Mouse (Mus musculus): Measurements from ENCODE around the gene Nrde2. TPM values are rescaled to one million over a fixed set of nuclear protein-coding genes. Genes with fewer than 3 reads are reported as not detected.

The Nrde2 gene
- total and polyA plus RNA-seq, 2 experiments from 2014 or later: 7.7 to 13.7 TPM

DNA sequence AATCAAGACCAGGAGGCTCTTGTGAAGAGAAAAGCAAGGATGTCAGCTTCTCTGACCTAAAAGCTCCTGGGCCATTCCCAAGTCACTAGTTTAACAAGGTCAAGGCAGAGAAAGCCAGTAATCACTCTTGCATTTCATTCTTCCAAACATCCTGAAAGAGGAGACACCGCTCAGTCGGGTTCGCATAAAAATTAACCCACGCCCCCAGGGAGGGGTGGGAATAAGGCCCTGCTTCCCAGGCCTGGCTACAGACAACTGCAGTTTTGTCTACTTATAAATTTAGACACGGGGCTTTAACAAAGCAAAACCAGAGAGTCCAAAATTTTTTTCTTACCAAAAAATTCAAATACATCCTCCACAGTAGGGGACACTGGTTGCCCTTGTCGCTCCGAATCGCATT, 30.5 kb downstream of the Nrde2 start:
- peaks cover 7% of the 10 kb centered on the region; the same call in 1 of the 2 replicates for H3K4me1 ChIP-seq (ENCODE audit: control insufficient read depth, insufficient read depth)
- H3K4me2 ChIP-seq (ENCODE audit: low read depth, low read length): no peak overlapping the region
- no peaks in the 10 kb centered on the region for H3K9me3 ChIP-seq (replicated peaks; ENCODE audit: control insufficient read depth, low read length)
- ATAC-seq (ENCODE audit: insufficient read depth, low read depth) (no peak), DNase-seq (ENCODE audit: low spot score) (no peak)
- H3K36me3 ChIP-seq (replicated peaks; ENCODE audit: control insufficient read depth, insufficient read depth, low read length): peaks cover 59% of the 10 kb centered on the region
- 81% methylated on average over 8 of the region's 8 CpGs for WGBS
- H3K27me3 ChIP-seq (ENCODE audit: control insufficient read depth, insufficient read depth, low read length): no peaks in the 10 kb centered on the region
- no peak overlapping the region for H3K4me3 ChIP-seq (ENCODE audit: low read depth, low read length)
- no peak overlapping the region for H3K9ac ChIP-seq (replicated peaks; ENCODE audit: low read depth, low read length)
- peak overlapping the region; percentile 62; the same call in 1 of the 2 replicates for H3K27ac ChIP-seq (ENCODE audit: low read depth)
- TF ChIP-seq EP300 (IDR thresholded peaks at IDR 0.05; ENCODE audit: low read depth) (no peak), CTCF (IDR thresholded peaks at IDR 0.05; ENCODE audit: low read depth) (no peak)

DNA sequence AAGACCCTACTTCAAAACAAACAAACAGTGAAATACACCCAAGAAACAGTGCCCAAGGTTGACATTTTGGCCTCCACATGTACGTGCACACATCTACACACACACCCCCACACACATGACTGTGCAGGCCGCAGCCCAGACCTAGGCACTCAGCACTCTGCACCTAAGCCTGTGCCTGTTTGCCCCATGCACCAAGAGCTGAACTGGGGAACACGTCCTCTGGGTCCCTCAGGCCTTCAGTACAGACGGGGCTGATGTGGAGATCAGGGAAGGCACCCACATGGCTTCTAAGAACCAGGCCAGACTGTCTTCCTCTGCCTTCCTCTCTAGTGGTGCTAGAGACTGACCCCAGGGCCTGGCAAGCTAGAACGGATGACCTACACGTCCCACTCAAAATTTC, 30.9 kb downstream of the Nrde2 start:
- DNase-seq (ENCODE audit: low spot score): no peak
- Histone ChIP-seq H3K27ac (ENCODE audit: low read depth) (peak overlapping the region; percentile 62), H3K9me3 (replicated peaks; ENCODE audit: control insufficient read depth, low read length) (no peaks in the 10 kb centered on the region), H3K9ac (replicated peaks; ENCODE audit: low read depth, low read length) (no peak overlapping the region), H3K4me1 (ENCODE audit: control insufficient read depth, insufficient read depth) (peaks cover 7% of the 10 kb centered on the region; the same call in 1 of the 2 replicates), H3K4me3 (ENCODE audit: low read depth, low read length) (no peak overlapping the region), H3K36me3 (replicated peaks; ENCODE audit: control insufficient read depth, insufficient read depth, low read length) (peaks cover 59% of the 10 kb centered on the region), H3K4me2 (ENCODE audit: low read depth, low read length) (no peak overlapping the region), H3K27me3 (ENCODE audit: control insufficient read depth, insufficient read depth, low read length) (no peaks in the 10 kb centered on the region)
- ATAC-seq (ENCODE audit: insufficient read depth, low read depth): peak; percentile 9; the same call in 1 of the 2 replicates
- 51% methylated on average over 6 of the region's 6 CpGs for WGBS
- no peak for TF ChIP-seq CTCF (IDR thresholded peaks at IDR 0.05; ENCODE audit: low read depth)

DNA sequence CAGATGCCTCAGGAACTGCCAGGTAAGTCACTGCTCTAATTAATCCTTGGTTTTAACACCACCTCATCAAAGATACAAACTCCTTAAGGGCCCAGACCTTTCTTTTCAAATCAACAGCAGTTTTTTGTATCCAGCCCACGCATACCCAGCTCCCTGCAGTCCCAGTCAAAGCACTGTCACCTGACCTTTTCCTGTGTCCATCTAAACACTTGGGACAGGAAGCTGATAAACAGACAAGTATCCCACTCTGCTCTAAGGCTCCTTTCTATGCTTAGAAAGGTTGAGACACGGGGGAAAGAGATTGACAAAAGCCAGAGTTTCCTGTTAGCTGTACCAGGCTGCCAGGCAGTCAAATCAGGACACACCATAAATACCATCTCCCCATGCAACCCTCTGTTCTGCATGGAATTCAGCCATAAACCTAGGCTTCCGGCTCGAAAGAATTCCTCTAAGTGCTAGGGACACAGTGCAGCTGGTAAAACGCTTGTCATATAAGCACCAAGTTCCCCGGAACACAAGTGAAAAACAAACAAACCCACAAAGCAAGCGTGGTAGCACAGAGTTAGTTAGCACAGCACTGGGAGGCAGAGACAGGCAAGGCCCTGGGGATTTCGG, 31.5 kb downstream of the Nrde2 start:
- Histone ChIP-seq H3K4me3 (ENCODE audit: low read depth, low read length) (no peak overlapping the region), H3K9ac (replicated peaks; ENCODE audit: low read depth, low read length) (no peak overlapping the region), H3K27ac (ENCODE audit: low read depth) (peak overlapping the region; percentile 62), H3K27me3 (ENCODE audit: control insufficient read depth, insufficient read depth, low read length) (no peaks in the 10 kb centered on the region), H3K9me3 (replicated peaks; ENCODE audit: control insufficient read depth, low read length) (no peaks in the 10 kb centered on the region), H3K36me3 (replicated peaks; ENCODE audit: control insufficient read depth, insufficient read depth, low read length) (peaks cover 59% of the 10 kb centered on the region), H3K4me1 (ENCODE audit: control insufficient read depth, insufficient read depth) (peaks cover 7% of the 10 kb centered on the region; the same call in 1 of the 2 replicates), H3K4me2 (ENCODE audit: low read depth, low read length) (no peak overlapping the region)
- 20% methylated on average over 8 of the region's 8 CpGs for WGBS
- ATAC-seq (ENCODE audit: insufficient read depth, low read depth): peak; percentile 64
- DNase-seq (ENCODE audit: low spot score): peak; percentile 76
- TF ChIP-seq EP300 (IDR thresholded peaks at IDR 0.05; ENCODE audit: low read depth) (no peak), CTCF (IDR thresholded peaks at IDR 0.05; ENCODE audit: low read depth) (no peak)

DNA sequence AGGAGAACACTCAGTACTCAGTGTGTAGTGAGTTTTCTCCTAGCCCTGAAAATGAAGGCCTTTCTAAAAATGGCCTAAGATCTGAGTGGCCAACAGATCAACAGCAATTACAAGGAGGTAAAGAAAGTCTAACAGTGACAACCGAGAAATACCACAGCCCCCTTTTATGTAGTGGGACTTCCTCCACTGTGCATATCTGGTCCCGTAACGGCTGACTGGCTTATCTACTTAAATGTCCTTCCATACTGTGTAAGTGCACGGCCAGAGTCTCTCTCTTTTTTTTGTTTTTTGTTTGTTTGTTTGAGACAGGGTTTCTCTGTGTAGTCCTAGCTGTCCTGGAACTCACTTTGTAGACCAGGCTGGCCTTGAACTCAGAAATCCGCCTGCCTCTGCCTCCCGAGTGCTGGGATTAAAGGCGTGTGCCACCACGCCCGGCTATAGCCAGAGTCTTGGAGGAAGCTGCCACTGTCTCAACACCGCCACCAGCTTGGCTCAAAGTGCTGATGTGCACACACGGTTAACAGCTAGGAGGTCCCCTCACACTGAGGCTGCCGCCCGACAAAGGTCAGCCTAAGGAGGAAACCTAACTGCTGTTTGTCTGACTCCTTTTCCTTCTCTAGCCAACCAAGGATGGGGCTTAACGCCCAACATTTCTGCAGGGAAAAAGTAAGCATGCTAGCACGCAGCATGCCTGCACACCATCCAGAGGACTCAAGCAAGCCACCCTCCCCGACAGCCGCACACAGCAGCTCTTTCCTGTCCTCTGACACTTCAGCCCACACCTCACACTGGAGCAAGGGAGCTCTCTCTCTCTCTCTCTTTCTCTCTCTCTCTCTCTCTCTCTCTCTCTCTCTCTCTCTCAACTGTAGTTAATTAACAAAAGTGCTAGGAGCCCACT, 32.2 kb downstream of the Nrde2 start:
- DNase-seq (ENCODE audit: low spot score) (no peak), ATAC-seq (ENCODE audit: insufficient read depth, low read depth) (peak; percentile 56)
- peaks cover 7% of the 10 kb centered on the region; the same call in 1 of the 2 replicates for H3K4me1 ChIP-seq (ENCODE audit: control insufficient read depth, insufficient read depth)
- peaks cover 59% of the 10 kb centered on the region for H3K36me3 ChIP-seq (replicated peaks; ENCODE audit: control insufficient read depth, insufficient read depth, low read length)
- whole genome bisulfite sequencing: 48% methylated on average over 17 of the region's 17 CpGs
- no peak for TF ChIP-seq EP300 (IDR thresholded peaks at IDR 0.05; ENCODE audit: low read depth)
- TF ChIP-seq CTCF (IDR thresholded peaks at IDR 0.05; ENCODE audit: low read depth): no peak
- H3K4me3 ChIP-seq (ENCODE audit: low read depth, low read length): no peak overlapping the region
- H3K27me3 ChIP-seq (ENCODE audit: control insufficient read depth, insufficient read depth, low read length): no peaks in the 10 kb centered on the region
- H3K4me2 ChIP-seq (ENCODE audit: low read depth, low read length): no peak overlapping the region
- no peaks in the 10 kb centered on the region for H3K9me3 ChIP-seq (replicated peaks; ENCODE audit: control insufficient read depth, low read length)
- H3K9ac ChIP-seq (replicated peaks; ENCODE audit: low read depth, low read length): no peak overlapping the region
- peak overlapping the region; percentile 62 for H3K27ac ChIP-seq (ENCODE audit: low read depth)

DNA sequence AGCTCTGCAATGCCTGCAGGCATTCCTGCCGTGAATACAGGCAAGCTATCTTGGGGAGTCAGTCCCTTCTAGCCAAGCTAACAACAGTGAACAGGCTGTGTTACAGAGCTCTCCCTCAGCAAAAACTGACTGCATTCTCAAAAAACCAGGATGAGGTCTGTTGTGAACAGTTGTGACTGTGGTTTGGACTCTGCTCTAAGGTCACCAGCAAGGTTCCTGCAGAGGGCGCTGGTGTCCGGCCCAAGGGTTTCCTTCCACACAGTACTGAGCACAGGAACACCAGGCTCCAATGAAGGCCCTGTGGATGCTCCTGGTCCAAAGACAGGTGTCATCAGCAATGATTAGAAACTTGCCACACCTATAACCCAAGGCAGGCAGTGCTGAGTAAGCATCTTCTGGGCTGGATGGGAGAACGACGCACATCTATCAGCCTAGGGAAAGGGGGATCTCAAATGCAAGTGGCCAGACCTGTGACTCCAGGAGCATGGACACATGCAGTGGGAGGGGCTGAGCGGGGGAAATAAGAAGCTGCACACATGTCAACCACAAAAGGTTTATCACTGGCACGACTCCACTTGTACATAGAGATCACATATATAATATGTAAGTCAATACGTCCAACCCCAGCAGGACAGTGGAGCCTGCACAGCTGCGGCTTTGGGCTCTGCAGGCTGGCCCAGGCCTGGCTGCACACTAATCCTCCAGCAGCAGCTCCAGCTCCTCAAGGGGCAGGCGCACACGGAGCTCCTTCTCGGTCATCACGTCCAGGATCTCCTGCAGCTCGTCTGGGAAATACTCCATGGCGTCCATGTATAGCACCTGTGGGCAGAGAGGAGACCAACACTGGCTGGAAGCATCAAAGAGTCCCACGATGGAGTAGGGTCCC, 34.3 kb downstream of the Nrde2 start:
- ATAC-seq (ENCODE audit: insufficient read depth, low read depth): no peak
- no peak overlapping the region for H3K27ac ChIP-seq (ENCODE audit: low read depth)
- peaks cover 7% of the 10 kb centered on the region; the same call in 1 of the 2 replicates for H3K4me1 ChIP-seq (ENCODE audit: control insufficient read depth, insufficient read depth)
- no peak overlapping the region for H3K9ac ChIP-seq (replicated peaks; ENCODE audit: low read depth, low read length)
- no peak overlapping the region for H3K4me3 ChIP-seq (ENCODE audit: low read depth, low read length)
- H3K4me2 ChIP-seq (ENCODE audit: low read depth, low read length): no peak overlapping the region
- no peaks in the 10 kb centered on the region for H3K9me3 ChIP-seq (replicated peaks; ENCODE audit: control insufficient read depth, low read length)
- WGBS: 81% methylated on average over 16 of the region's 16 CpGs
- peaks cover 65% of the 10 kb centered on the region for H3K36me3 ChIP-seq (replicated peaks; ENCODE audit: control insufficient read depth, insufficient read depth, low read length)
- H3K27me3 ChIP-seq (ENCODE audit: control insufficient read depth, insufficient read depth, low read length): no peaks in the 10 kb centered on the region
- TF ChIP-seq CTCF (IDR thresholded peaks at IDR 0.05; ENCODE audit: low read depth): peak; percentile 11; the same call in 1 of the 2 replicates
- TF ChIP-seq EP300 (IDR thresholded peaks at IDR 0.05; ENCODE audit: low read depth): no peak
- DNase-seq (ENCODE audit: low spot score): no peak

Data from heart, postnatal 0 days (tissue).